Mouse (Mus musculus) erythroblast, adult 5-6 weeks (primary cell): Measurements from ENCODE around the gene Anxa2. TPM values are rescaled to one million over a fixed set of nuclear protein-coding genes. Genes with fewer than 3 reads are reported as not detected.

Source experiments
- ATAC-seq: replicated peaks from 2 replicates; pipeline ENCODE4 v1.8.0; 2016; ENCODE audit warnings: moderate number of reproducible peaks, mild to moderate bottlenecking, moderate TSS enrichment, inconsistent platforms; ENCODE audit not compliant: poor library complexity, low FRiP score, severe bottlenecking
- total RNA-seq, 2 experiments: library from RNA; stranded (forward) in 1 of 2; stranded (reverse) in 1 of 2; fragments of 150-400 nt in 1 of 2; fragments of 200-764, 138-1000 nt in 1 of 2; gene quantifications; 2 replicates each; pipeline versions ENCODE4 v1.2.3 to v1.2.4; 2015 to 2017; ENCODE audit warnings: low replicate concordance in 2 of 2

Anxa2 gene
- total RNA-seq (2015; ENCODE audit: low replicate concordance) (112 and 115 TPM in 2 replicates), total RNA-seq (2017; ENCODE audit: low replicate concordance) (51.4 and 73.2 TPM in 2 replicates)

GRCm38 (mm10) chr9:69453066-69453900, at the start of gene Anxa2:
TSS of gene Anxa2 (plus strand) at chr9:69453620.
- no peak for ATAC-seq

GRCm38 (mm10) chr9:69404671-69405070, 48.7 kb upstream of the Anxa2 start:
- no peak for ATAC-seq

- no peak for ATAC-seq
These were observed 33.9 kb upstream of the Anxa2 start for GRCm38 (mm10) chr9:69419476-69419875.

GRCm38 (mm10) chr9:69430531-69430930, 22.9 kb upstream of the Anxa2 start:
- ATAC-seq, result no peak

- ATAC-seq, result no peak
These were observed 21.4 kb upstream of the Anxa2 start for GRCm38 (mm10) chr9:69431863-69432555.

GRCm38 (mm10) chr9:69435194-69435593, 18.2 kb upstream of the Anxa2 start:
- ATAC-seq, result no peak

- ATAC-seq, result no peak
These were observed 17.8 kb upstream of the Anxa2 start for GRCm38 (mm10) chr9:69435662-69436061.

GRCm38 (mm10) chr9:69439805-69440357, 13.5 kb upstream of the Anxa2 start:
- no peak for ATAC-seq

GRCm38 (mm10) chr9:69442471-69443038, 10.9 kb upstream of the Anxa2 start:
- ATAC-seq, result no peak

GRCm38 (mm10) chr9:69443203-69443602, 10.2 kb upstream of the Anxa2 start:
- no peak for ATAC-seq

GRCm38 (mm10) chr9:69448801-69449200, 4.6 kb upstream of the Anxa2 start:
- ATAC-seq, result no peak

- ATAC-seq, result no peak
These were observed 2.8 kb upstream of the Anxa2 start for GRCm38 (mm10) chr9:69450636-69451035.

GRCm38 (mm10) chr9:69451886-69452810, 1.3 kb upstream of the Anxa2 start:
- ATAC-seq, result no peak

GRCm38 (mm10) chr9:69453901-69454666, 664 bp downstream of the Anxa2 start:
- ATAC-seq, result no peak

- no peak for ATAC-seq
These were observed 1.3 kb downstream of the Anxa2 start for GRCm38 (mm10) chr9:69454691-69455090.

- no peak for ATAC-seq
These were observed 2.0 kb downstream of the Anxa2 start for GRCm38 (mm10) chr9:69455391-69455790.

GRCm38 (mm10) chr9:69456406-69457075, 3.1 kb downstream of the Anxa2 start:
- no peak for ATAC-seq

GRCm38 (mm10) chr9:69457143-69457542, 3.7 kb downstream of the Anxa2 start:
- no peak for ATAC-seq
